Mouse (Mus musculus): Measurements from ENCODE around the gene Tmem40.

DNA sequence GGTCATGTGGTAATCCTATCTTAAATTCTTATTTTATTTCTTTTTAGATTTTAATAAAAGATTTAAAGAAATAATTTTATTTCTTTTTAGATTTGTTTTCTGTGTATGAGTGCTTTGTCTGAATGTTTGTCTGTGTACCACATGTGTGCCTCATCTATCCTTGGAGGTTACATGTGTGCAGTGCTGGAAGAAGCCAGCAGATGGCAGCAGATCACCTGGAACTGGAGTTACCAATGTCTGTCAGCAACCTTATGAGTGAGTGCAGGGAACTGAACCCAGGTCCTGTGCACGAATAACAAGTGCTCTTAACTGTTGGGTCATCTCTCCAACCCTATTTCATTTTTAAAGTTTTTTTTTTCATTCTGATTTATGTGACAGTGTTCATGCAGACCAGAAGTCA, 35.1 kb downstream of the Tmem40 start:
- TF ChIP-seq POLR2A (IDR thresholded peaks at IDR 0.05; ENCODE audit: control insufficient read depth, low read depth, low read length) (no peak), CTCF (IDR thresholded peaks at IDR 0.05; ENCODE audit: control insufficient read depth, insufficient read depth, insufficient replicate concordance, low read depth, low read length) (peak; percentile 38; the same call in 1 of the 2 replicates)
